Mouse (Mus musculus) left cerebral cortex, postnatal 10 days (tissue): ENCODE data around the gene Eomes. TPM values are rescaled to one million over a fixed set of nuclear protein-coding genes. Genes with fewer than 3 reads are reported as not detected.
A peak's percentile ranks its signal among the peaks of the same experiment; 100 is the strongest.

Experiments used
- DNase-seq, 2 experiments: peaks; one replicate each; pipeline ENCODE4 v3.0.0; 2021 to 2022; ENCODE audit warnings: low spot score in 2 of 2, mixed read lengths in 1 of 2; ENCODE audit errors: extremely low spot score in 1 of 2
- intact Hi-C: fragments of 180-260 bp; cut with DNase I; formaldehyde crosslinking; loops from one replicate; pipeline ENCODE4 v1.15.1; 2025
- total RNA-seq, 2 experiments: library from RNA; stranded (reverse); gene quantifications; 2 replicates each; pipeline ENCODE4 v1.2.3; 2021

Gene Eomes
- under 1 TPM; 0.24 to 0.28 TPM for total RNA-seq

GRCm38 (mm10) chr9:118477961-118478360 is at the start of gene Eomes:
TSS of gene Eomes (plus strand) at chr9:118478212.
- DNase-seq, result no peak
- intact Hi-C loops, result no loop called here

DNA sequence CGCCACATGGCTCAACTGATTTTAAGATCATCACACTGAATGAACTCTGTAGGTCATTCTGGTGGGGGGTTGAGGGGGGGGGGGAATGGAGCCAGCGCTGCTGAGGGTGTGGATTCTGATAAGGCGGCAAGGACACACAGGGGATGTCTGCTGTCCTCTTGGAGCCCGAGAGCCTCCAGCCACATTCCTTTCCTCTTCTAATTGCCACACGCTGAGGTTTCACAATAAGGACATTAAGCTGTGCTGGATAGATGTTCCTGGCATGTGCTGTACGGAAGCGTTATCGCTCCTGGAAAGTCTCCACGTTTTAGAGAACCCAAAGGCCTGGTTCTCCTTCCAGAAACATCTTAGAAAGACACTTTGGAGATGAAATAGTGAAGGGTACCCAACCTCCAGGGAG is 33.2 kb upstream of the Eomes start:
- intact Hi-C loops, result no loop called here
- no peak for DNase-seq

- no peak for DNase-seq
- intact Hi-C loops, result no loop called here
These were observed 28.7 kb upstream of the Eomes start for GRCm38 (mm10) chr9:118449336-118449735.

GRCm38 (mm10) chr9:118453427-118453826 is 24.6 kb upstream of the Eomes start:
- intact Hi-C loops, result no loop called here
- no peak for DNase-seq

DNA sequence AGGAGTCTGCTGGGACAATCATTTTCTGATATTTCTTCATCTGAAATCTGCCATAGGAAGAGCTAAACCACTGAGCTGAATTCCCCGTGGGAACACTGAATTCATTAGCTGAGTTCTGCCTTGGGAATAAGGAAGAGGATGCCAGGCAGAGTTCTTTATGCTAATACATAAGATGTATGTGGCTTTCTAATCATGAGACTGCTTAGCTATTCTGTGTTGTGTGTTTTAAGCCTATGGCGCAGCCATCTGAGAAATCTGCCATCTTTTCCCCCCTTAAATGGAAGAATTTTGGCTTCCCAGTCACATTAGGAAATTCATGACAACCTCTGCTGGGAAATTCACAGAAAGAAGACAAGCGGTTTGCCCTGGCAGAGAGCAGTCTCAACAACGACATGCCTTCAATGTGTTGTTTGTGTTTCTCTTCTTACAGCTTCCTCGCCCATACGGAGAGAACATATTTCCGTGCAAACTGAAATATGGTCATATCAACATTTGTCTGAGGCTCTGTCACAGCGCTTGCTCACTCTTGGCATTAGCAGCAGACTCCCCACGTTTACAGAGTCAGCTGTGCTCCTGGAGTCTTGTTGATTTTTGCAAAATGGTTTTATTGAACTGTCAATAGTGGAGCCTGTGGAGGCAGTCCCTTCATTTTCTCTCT is 22.7 kb upstream of the Eomes start:
- DNase-seq, result peak in 1 of 2 experiments; percentile 12
- intact Hi-C loops, result no loop called here

- DNase-seq, result no peak
- intact Hi-C loops, result no loop called here
These were observed 21.6 kb upstream of the Eomes start for GRCm38 (mm10) chr9:118456405-118456804.

DNA sequence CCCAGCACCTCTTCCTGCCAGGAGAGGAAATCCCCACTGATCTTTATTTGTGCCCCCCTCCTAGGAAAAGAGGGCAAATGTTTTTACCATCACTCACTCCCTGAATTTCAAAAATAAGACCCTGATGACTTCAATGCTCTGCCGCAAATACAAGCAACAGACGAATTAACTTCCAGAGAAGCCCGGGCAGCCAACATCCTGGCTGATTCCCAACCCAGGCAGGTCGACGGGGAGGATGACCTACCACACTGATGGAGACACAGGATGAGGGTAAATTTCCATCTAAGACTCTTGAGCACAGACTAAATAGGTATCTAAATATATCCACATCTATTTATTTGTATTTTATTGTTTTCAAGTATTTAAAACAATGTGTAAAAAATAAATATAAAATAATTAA is 20.0 kb upstream of the Eomes start:
- DNase-seq, result no peak
- intact Hi-C loops, result no loop called here

DNA sequence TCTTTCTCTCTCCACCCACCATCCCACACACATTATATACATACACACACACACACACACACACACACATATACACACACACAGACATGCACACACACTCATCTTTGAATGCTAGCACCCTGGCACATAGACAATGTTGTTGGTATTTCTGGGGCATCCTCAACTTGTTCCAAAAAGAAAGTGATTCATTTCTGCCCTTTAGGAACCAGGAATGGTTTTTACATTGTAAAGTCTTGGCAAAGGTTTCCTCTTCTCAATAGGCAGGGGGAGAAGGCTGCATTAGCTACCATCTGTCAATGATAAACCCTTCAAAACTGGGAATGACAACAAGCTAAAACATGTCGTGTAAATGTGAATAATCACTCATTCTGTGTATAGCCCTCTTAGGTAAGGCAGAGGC is 14.0 kb upstream of the Eomes start:
- intact Hi-C loops, result no loop called here
- DNase-seq, result no peak

DNA sequence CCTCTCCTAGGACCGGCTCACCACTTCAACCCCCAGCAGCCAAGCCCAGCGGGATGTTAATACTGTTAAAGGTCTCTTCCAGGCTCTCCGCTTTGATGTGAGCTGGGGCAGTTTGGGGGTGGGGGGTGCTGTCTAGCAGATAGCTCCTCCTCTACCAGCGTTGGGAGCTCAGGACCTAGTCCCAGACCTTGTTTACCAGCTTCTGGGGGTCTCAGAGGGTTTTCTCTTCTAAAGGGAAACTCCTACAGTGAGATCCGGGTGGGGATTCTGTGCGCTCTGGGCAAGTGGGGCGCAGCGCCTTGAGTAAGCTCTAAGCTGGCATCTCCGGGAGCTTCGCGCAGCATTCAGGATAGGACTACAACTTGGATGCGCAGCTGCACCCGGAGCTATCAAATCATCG is 9.7 kb upstream of the Eomes start:
- intact Hi-C loops, result no loop called here
- DNase-seq, result no peak

DNA sequence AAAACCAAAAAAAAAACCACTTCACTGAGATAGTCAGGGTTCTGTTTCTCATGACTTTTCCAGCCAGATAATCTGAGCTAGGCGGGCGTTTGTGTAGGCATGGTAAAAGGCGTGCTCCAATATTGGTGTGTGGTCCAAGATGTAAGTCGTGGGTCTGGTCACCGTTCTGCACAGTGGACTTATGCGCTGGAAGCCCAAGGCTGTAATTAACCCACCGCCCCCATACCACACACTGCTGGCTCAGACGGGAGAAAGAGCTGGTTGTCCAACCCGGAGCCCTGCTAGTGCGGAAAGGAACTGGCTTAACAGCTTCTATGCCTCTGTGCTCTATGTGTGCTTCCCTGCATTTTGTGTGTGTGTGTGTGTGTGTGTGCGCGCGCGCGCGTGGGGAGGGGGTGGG is 8.7 kb upstream of the Eomes start:
- no peak for DNase-seq
- intact Hi-C loops, result no loop called here

GRCm38 (mm10) chr9:118471296-118471695 is 6.7 kb upstream of the Eomes start:
- intact Hi-C loops, result no loop called here
- no peak for DNase-seq

- intact Hi-C loops, result no loop called here
- DNase-seq, result no peak
These were observed 1.7 kb upstream of the Eomes start for GRCm38 (mm10) chr9:118476211-118476765.

GRCm38 (mm10) chr9:118476766-118477271 is 1.2 kb upstream of the Eomes start:
- no peak for DNase-seq
- intact Hi-C loops, result no loop called here

GRCm38 (mm10) chr9:118477281-118477931 is 606 bp upstream of the Eomes start:
- intact Hi-C loops, result no loop called here
- no peak for DNase-seq

GRCm38 (mm10) chr9:118478458-118478838 is 436 bp downstream of the Eomes start:
- DNase-seq, result no peak
- intact Hi-C loops, result no loop called here

DNA sequence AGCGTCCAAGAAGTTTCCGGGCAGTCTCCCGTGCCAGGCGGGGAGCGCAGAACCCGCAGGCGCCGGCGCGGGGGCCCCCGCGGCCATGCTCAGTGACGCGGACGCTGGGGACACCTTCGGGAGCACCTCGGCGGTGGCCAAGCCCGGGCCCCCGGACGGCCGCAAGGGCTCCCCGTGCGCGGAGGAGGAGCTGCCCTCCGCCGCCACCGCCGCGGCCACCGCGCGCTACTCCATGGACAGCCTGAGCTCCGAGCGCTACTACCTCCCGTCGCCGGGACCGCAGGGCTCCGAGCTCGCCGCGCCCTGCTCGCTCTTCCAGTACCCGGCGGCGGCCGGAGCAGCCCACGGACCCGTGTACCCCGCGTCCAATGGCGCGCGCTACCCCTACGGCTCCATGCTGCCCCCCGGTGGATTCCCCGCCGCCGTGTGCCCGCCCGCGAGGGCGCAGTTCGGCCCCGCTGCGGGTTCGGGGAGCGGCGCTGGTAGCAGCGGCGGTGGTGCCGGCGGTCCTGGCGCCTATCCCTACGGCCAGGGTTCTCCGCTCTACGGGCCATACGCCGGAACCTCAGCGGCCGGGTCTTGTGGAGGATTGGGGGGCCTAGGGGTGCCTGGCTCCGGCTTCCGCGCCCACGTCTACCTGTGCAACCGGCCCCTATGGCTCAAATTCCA is 961 bp downstream of the Eomes start:
- peak in 1 of 2 experiments; percentile 36 for DNase-seq
- intact Hi-C loops, result no loop called here

DNA sequence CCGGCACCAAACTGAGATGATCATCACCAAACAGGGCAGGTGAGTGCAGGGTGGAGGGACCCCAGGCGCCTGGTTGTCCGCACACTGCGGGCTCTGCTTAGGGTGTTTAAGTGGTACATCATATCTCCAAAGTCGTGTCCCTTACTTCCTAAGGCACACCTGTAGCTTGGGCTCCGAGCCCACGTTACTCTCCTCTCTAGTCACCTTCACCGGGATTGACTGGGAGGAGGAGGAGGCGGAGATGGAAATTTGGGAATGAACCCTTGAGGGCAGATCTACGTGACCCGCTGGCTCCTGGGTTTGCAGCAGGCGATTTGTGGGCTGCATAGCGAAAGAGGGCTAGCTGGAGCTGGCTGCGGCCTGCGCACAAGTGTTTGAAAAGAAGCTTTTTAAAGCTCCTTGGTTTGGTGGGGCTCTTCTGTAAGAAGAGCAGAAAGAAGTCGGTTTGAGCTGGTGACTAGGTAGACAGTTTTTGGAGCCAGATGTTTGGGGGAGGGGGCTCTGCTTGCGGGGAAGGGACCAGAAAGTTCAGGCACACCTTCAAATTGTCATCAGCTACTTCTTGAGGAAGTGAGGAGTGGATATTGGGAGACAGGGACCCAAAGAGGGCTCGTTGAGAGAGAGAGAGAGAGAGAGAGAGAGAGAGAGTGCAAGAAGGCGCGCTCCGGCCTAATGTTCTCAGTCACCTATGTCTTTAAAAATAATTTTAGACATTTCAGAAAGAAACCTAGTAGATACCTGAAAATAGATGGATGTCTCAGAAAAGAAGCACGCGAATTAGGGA is 1.7 kb downstream of the Eomes start:
- intact Hi-C loops, result no loop called here
- DNase-seq, result no peak

- no peak for DNase-seq
- intact Hi-C loops, result no loop called here
These were observed 2.3 kb downstream of the Eomes start for GRCm38 (mm10) chr9:118480292-118480690.

DNA sequence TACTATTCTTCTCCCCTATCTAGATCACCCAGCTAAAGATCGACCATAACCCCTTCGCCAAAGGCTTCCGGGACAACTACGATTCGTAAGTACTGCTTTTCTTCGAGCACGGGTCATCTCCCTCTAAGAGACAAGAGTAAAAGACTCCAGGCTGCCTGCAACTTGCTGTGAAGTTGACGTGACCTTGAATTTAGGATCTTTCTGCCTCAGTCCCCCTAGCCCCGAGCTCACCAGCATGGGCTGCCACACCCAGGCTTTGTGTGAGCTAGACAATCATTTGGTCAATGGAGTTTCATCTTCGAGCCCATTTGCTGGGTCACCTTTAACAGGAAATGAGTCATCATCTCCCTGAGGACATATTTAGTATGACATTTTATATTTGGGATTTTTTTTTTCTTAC is 4.2 kb downstream of the Eomes start:
- intact Hi-C loops, result no loop called here
- DNase-seq, result no peak
